Mouse (Mus musculus): ENCODE measurements at regions not wholly inside any gene's neighbourhood (a gene's known extent, or its start where the extent isn't known, plus 50 kb on each side); places are given as distances from the start of the nearest gene placed in this dataset.

DNA sequence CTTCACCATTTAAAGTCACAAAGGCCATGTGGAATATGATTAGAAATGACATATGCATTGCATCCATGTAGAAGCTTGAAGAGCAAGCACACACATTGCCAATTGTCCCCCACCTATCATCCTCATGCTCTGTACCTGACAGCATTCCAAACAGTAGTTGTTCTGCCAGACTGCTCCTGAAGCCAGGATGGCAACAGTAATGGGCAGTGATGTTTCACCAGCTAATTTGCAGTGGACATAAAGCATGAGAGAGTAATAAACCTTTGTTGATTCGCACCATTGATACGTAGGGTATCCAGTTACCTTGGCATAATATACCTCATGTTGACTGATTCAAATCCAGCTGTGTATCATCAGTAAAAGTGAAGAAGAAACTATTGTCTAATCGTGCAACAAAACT is 606.5 kb upstream of the Celf2 start:
- no peak for DNase-seq (ENCODE audit: low read depth, low spot score)

DNA sequence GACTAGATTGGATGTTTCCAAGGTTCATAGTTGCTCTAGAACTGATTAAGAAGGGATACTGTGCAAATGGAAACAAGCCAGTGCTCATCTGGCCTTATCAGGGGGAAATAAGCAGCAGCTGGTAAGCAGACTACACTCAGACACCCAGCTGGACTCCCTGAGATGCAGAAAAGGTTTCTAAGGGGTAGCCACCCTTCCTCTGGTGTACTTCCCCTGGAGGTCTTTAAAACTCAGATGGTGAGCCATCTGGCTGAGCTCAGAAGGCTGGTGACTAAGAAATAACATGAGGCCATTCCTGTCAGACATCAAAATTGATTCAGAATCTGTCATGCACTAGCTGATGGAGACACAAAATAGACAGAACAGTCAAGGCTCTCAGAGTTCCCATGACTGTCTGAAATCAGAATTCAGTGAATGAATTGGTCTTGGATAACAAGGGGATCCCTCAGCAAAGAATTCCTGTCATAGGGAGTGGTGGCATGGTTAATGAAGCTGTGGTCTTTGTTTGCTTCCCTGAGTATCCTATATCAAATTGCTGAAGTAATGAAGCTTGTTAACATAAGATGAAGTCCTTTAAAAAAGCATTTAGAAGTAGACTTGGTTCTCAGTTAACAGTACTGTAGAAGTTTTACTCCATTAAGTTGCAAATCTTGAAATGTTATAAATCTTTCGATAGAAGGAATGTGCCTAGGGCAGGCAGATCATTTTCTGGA is 603.2 kb upstream of the Celf2 start:
- DNase-seq (ENCODE audit: low read depth, low spot score), result no peak

DNA sequence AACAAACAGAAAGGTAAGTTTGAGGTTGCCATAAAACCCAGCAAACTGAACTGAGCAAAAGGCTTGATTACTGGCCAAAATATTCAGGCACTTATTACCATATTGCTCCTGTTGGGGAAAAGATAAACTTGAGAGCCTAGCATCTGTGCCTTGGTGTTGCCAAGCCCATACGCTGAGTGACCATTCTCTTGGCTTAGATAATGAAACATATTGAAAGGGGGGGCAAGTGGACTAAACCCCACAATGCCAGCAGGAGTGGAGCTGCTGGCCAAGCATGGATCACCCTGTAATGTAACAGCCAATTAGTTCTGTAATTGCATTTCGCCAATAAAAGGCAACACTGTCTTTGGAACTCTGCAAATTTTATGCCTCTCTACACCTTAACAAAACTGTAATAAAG is 584.8 kb upstream of the Celf2 start:
- DNase-seq (ENCODE audit: low read depth, low spot score), result no peak

DNA sequence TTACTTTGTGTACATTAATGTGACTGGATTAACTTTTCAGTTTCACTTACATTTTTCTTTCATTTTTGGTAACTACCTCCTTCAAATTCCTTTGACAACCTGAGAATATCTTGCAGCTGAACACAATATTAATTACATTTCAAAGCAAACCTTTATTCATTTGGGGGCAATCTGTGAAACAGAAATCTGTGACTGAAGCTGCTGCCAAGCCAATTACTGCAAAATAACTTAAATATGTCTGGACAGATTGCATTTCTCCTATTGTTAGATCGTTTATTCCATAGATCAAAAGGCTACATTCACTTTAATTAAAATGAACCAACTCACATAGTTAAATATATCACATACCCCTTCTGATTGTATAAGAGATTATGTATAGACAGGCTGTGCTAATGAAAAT is 558.5 kb upstream of the Celf2 start:
- no peak for DNase-seq (ENCODE audit: low read depth, low spot score)

DNA sequence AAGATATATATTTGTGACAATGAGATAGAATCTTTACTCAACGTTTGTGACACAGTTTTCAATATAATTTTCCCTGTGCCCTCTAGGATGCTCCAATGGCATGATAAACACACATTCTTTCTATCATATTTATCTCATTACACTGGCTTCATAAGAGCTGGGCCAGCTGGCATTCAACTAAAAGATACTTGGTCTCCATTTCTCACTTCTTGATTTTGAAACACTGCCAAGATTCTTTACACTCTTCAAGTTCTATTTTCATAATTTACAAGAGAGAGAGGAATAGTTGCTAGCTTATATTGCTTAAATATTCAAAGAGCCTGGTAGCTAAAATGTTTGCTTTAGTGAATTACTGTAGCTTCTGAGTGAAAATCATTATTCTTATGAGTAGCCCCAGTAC is 552.3 kb upstream of the Celf2 start:
- no peak for DNase-seq (ENCODE audit: low read depth, low spot score)

DNA sequence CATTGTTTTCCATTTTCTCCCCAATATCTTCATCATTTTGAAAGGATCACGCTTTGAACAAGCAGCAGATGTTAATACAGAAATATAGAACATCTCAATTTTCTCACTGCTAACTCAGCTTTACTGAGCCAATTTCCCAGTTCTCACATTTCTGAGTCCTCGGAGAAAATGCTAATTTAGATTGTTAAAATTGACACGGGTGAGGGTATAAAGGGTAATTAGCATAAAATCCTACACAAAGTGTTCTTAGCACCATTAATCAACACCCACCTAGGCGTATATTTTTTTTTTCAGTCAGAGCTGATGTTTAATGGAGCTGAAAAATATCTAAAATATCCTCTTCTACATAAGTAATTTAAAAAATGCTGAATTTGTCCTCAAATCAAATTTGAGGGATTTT is 519.8 kb upstream of the Celf2 start:
- no peak for DNase-seq (ENCODE audit: low read depth, low spot score)

DNA sequence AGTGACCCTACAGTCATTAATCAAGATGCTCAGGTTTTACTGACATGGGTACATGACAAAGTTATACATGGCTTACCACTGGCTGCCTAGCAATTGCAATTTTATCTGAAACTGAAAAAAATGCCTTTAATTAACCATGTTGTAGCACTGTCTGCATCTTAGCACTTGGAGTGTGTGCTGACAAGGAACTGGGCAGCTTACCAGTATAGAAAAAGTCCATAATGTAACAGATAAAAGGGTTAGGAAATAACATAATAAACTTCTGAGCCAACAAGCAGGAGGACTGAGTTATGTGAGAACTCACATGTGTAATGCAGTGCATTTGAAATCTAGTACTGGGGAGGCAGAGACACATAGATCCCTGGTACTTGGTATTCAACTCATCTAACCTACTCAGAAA is 518.2 kb upstream of the Celf2 start:
- no peak for DNase-seq (ENCODE audit: low read depth, low spot score)

DNA sequence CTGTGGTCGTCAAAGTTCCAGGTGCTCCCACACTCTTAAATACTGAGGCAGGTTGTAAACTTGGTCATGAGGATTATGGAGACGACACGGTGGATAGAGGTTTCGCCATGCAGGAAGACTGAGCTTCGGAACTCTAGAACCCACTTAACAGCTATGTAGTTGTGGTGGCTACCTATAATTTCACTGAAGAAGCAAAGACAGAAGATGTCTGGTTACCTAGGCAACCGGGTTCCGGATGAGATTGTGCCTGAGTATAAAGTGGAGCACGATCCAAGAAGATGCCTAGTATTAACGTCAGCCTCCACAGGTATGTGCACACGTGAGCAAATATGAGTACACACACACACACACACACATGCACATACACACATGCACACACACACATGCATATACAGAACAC is 517.3 kb upstream of the Celf2 start:
- DNase-seq (ENCODE audit: low read depth, low spot score), result no peak

DNA sequence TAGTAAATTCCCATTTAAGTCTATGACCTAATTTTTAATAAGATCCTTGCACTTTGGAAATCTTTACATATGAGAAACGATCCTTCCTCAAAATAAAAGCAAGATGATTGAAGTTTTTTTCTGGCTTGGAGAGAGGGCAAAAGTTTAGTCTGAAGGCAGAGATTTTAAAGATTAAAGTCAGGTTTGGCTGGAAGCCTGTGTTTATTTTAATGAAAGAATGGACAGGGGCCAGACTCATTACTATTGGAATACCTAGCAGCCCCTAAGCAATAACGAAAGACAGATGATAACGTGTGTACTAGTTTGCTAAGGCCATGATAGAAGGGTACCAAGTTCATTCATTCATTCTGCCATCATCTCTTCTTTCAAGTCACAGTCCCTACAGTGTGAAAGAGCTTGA is 513.3 kb upstream of the Celf2 start:
- DNase-seq (ENCODE audit: low read depth, low spot score), result no peak

DNA sequence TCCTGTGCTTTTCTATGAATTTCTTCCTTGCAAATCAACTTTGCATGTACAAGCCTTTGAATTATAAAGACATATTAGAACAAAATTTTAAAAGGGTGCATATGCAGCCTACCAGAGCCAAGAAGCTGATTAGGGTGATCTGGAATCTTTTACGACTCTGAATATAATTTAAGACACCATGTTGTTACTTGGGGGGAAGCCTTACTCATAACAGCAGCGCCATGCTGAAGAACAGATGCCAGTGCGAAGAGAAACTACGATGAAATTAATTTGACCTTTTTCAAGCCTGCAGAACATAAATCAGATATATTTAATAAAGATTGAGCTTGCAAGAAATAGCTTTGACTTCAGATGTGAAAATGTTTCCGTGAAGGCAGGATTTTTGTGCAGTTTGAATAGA is 512.7 kb upstream of the Celf2 start:
- DNase-seq (ENCODE audit: low read depth, low spot score), result no peak

DNA sequence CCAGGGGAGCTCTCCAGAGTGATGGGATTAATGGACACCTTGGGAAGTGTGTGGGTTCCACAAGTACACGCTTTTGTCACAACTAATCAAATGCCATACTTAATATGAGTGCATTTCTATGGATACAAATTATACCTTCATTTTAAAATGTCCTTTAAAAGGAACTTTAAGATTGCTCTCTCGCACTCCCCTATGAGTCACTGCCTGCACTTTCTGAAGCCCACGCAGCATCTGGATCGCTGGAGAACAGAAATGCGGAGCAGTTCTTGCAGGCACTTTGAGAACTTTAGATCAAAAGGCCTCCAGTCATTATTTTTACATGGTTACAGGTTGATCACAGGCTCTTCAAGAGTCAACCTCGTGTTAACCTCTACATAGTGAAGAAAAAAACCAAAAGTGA is 503.5 kb upstream of the Celf2 start:
- DNase-seq (ENCODE audit: low read depth, low spot score), result no peak

DNA sequence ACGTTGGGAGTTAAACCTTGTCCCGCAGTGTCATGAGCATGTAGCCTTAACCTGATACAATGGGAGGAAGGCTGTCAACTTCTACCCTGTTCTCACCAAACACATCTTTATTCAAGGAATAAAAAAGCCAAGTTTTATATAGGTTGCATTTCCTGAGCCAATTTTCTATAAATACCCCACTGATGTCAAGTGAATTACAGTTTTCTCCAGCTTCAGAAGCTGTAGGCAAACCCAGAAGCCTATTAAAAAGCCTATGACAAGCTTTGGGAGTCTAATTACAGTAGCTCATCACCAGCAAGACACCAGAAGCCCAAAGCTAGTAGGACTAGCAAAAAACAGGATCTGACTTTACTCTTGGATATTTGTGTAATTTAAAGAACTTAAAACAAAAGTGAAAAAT is 490.1 kb upstream of the Celf2 start:
- DNase-seq (ENCODE audit: low read depth, low spot score), result no peak

DNA sequence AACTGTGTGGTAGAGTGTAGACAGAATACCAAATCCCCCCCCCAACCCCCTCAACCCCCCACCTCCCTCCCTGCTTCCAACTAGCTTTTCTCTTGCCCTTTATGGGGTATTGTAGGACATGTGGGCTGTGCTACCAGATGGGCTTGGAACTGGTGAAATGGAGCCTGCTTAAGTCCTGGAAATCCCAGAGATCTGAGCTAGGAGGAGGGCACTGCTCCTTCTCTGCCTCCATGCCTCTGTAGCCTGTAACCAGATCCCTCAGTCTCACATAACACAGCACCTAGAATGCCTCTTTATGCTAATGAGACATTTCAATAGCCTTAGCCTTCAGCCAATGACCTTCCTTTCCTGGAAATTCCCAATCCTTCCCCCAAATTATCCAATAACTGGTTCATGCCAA is 465.1 kb upstream of the Celf2 start:
- DNase-seq (ENCODE audit: low read depth, low spot score), result no peak

DNA sequence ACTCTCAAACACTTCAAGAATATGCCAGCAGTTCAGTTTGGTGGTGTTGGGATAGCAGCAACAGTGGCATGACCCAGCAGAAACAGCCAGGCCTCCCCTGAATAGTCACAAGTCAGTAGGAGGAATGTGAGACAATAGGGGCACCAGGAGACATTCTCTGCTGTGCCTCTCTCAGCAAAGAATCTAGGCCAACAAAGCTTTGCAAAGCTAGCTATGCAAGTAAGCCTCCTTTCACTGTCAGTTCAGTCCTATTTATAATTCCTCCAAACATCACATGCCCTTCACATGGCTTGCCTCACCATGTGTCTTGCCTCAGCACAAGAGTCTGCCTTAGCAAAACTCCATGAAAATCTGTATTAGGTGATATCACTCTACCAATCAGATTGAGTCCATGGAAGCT is 454.1 kb upstream of the Celf2 start:
- DNase-seq (ENCODE audit: low read depth, low spot score), result no peak

DNA sequence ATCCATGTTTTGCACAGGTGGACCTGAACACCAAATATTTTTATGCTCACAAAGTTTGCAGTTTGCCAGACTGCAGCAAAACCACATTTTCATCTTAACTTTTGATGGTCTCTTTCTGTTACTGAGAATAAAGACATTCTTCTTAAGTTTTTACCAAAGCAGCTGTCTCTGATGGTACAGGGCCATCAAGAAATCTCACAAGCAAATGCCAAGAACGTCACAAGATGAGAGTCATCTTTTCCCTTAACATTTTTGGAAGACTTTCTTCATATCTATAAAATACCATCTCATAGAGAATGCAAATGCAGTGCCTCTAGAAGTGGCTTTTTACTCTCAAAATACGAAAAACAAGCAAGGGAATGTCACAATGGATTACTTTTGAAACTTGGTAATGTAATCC is 444.8 kb upstream of the Celf2 start:
- no peak for DNase-seq (ENCODE audit: low read depth, low spot score)

DNA sequence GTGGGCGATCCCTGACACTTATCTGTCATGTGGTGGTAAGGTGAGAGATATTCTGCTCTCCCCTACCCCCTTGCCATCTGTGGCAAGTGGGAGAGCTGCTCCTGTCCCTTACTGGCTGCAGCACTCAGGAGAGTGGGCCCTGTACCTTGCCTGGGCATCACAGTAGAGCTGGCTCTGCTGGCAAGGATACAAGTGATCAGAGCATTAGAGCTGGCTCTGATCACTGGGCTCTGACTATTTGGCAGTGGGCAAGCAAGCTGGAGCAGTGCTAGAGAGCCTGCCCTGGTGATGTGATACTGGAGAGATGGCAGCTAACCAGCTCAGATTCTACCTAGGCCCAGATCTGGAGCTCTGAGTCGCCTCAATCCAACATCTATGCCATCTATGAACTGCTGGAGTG is 443.5 kb upstream of the Celf2 start:
- DNase-seq (ENCODE audit: low read depth, low spot score), result no peak

DNA sequence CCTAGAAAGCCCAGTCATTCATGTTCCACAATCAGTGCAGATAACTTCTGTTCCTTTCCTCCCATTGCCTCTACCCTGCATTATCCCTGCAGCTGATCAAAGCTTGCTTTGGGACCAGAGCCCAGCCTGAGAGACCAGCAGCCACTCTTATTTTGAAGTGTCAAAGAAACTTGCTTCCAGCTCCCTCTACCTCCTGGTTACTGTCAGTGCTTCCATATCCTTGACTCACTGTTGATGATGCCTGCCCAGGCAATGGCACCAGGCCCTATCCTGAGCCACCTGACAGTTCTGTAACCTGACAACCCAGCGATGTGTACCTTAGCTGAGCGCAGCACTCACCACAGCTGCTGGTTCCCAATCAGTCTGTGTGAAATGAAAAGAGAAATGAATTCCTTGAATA is 435.6 kb upstream of the Celf2 start:
- peak; percentile 44 for DNase-seq (ENCODE audit: low read depth, low spot score)

DNA sequence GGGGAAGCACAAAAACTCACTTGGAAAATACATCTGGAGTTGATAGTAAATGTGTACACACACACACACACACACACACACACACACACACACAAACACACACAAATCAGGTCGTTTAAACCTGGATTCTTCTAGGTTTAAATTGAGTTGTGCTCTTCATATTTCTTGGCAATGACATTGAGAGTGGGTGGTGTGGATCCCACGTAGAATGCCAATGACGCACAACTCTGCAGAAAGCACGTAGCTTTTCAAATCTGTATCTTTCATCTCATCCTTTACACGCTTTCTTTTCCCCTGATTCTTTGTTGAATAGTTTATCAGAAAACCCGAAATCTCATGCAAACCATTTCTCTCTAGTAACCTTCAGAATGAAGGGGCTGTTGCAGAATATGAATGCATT is 424.3 kb upstream of the Celf2 start:
- DNase-seq (ENCODE audit: low read depth, low spot score), result no peak

DNA sequence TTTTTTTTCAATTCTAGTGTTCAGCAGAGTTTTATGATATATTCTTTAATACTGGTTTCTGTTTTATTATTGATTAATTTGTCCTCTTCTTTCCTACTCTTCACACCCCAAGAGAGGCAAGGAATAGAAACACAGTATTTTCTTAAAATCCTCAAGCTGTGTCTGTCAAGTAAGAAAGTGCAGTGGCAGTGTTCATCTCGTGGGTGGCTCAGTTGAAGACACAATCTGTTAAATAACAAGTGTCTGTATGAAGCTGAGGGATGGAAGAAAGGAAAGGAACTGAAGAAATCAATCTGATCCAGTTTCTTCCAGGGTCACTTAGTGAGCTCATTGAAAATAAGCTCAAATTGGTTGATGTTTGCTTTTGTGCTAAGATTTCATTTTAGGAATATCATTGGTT is 396.9 kb upstream of the Celf2 start:
- no peak for DNase-seq (ENCODE audit: low read depth, low spot score)

DNA sequence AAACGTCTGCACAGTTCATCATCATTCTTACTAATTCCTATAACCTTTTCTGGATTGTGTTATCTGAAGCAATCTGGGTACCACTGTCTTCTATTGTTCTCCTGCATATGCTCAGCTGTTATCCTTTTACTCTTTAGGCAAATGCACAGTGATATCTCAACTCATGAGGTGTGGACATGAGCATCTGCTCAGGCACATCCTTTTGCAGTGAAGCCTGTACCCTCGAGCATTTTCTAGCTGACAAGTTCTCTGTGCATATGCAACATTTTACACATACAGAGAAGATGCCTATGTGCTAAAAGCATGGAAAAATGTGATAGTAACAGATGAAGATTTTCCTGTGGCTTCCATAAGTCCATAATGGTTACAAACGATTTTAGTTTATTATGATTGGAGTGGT is 384.4 kb upstream of the Celf2 start:
- DNase-seq (ENCODE audit: low read depth, low spot score), result no peak
